22 mouse cellular contexts compared by ENCODE assay signal in the genomic region with DNA sequence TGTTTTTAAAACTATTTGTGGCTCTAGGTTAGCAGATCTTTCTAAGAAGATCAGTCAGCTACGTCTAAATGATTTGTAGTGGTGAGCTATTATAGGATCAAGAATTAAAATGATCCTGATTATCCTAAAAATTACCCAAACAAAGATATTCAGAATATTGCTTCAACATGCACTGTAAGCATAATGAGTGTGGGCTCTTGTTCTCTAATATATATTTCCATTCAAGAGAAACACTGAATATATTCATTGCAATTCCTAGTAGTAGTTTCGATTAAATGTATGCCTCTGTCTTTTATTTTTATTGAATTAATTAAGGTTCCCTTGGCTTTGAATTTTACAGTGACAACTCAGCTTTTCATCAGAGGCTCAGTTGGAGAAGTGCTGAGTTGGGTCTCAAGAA.
DNase-seq lines count a peak whose midpoint lies in the region; ATAC-seq and TF ChIP-seq lines count a peak whose summit lies in the region.
"Had no signal": no experiment of that assay in that cellular context is flagged by ENCODE, and none has a peak within 500 bp of the region (broad histone marks: within the 10 kb centered on the region; RNA-seq: fewer than 3 reads in every experiment).

No protein-coding gene starts in this region.

- peaks cover 8% of the 10 kb centered on the region for H3K4me1 ChIP-seq in forebrain, embryonic 13.5 days
- 0 out of 2 replicates have a peak, but pooled peaks cover 4% of the 10 kb centered on the region for H3K4me1 ChIP-seq in forebrain, embryonic 11.5 days (replicated peaks; ENCODE audit: control insufficient read depth, insufficient read depth, low read length)
- H3K4me1 ChIP-seq in forebrain, embryonic 15.5 days = peaks cover 13% of the 10 kb centered on the region; the same call in 1 of the 2 replicates
- H3K4me1 ChIP-seq in forebrain, embryonic 10.5 days = peaks cover 3% of the 10 kb centered on the region; the same call in 1 of the 2 replicates
- H3K4me1 ChIP-seq: embryonic facial prominence, embryonic 10.5 days; embryonic facial prominence, embryonic 12.5 days had no signal

- H3K36me3 ChIP-seq in forebrain, embryonic 13.5 days (ENCODE audit: poor library complexity, severe bottlenecking) = no peaks in the 10 kb centered on the region
- H3K36me3 ChIP-seq in forebrain, embryonic 11.5 days (ENCODE audit: control insufficient read depth, insufficient read depth, low read length) = no peaks in the 10 kb centered on the region
- no peaks in the 10 kb centered on the region for H3K36me3 ChIP-seq in forebrain, embryonic 15.5 days
- no peaks in the 10 kb centered on the region for H3K36me3 ChIP-seq in forebrain, embryonic 10.5 days (replicated peaks)
- H3K36me3 ChIP-seq: embryonic facial prominence, embryonic 10.5 days; embryonic facial prominence, embryonic 12.5 days; G1E had no signal

- ATAC-seq in forebrain, embryonic 13.5 days = peak; percentile 59; the same call in 1 of the 2 replicates
- no peak for ATAC-seq in forebrain, embryonic 11.5 days (replicated peaks; ENCODE audit: low FRiP score)
- peak; percentile 57 for ATAC-seq in forebrain, embryonic 15.5 days (replicated peaks)
- ATAC-seq: activated CD4-positive, CD25-positive, alpha-beta regulatory T cell, adult 4 months; CD4-positive, CD25-positive, alpha-beta regulatory T cell, adult 4 months; Patski had no signal

- 43% methylated on average over 2 of the region's 2 CpGs for WGBS in forebrain, embryonic 13.5 days
- 76% methylated on average over 2 of the region's 2 CpGs for WGBS in forebrain, embryonic 11.5 days
- WGBS in forebrain, embryonic 15.5 days = 33% methylated on average over 2 of the region's 2 CpGs
- WGBS in forebrain, embryonic 10.5 days = 85% methylated on average over 2 of the region's 2 CpGs

- no peaks in the 10 kb centered on the region for H3K27me3 ChIP-seq in forebrain, embryonic 13.5 days
- H3K27me3 ChIP-seq in forebrain, embryonic 11.5 days (ENCODE audit: control insufficient read depth, insufficient read depth, low read length) = no peaks in the 10 kb centered on the region
- no peaks in the 10 kb centered on the region for H3K27me3 ChIP-seq in forebrain, embryonic 15.5 days
- no peaks in the 10 kb centered on the region for H3K27me3 ChIP-seq in forebrain, embryonic 10.5 days (ENCODE audit: poor library complexity, severe bottlenecking)
- H3K27me3 ChIP-seq: CH12.LX; embryonic facial prominence, embryonic 12.5 days had no signal

- no peak for DNase-seq in forebrain, embryonic 11.5 days (ENCODE audit: low spot score)
- no peak for DNase-seq in forebrain, embryonic 10.5 days (ENCODE audit: extremely low spot score, low spot score)
- DNase-seq in layer of hippocampus, adult 2 months (ENCODE audit: low spot score in 2 of 2) = no peak
- no peak for DNase-seq in layer of hippocampus, postnatal 14 days (ENCODE audit: low spot score in 2 of 2)
- DNase-seq in brain, embryonic 14.5 days (ENCODE audit: low read depth) = peak; percentile 31
- DNase-seq: adrenal gland, adult 8-10 months; adrenal gland, postnatal 14 days; adrenal gland, postnatal 36 days; B cell, adult 2 months; cerebellum, adult 11-12 months; cerebellum, adult 2 months; cerebellum, adult 9-10 months; cerebellum, postnatal 25 days had no signal

- H3K9me3 ChIP-seq in forebrain, embryonic 13.5 days (replicated peaks) = no peaks in the 10 kb centered on the region
- no peaks in the 10 kb centered on the region for H3K9me3 ChIP-seq in forebrain, embryonic 11.5 days (ENCODE audit: control insufficient read depth, low read length)
- H3K9me3 ChIP-seq in forebrain, embryonic 15.5 days = no peaks in the 10 kb centered on the region
- no peaks in the 10 kb centered on the region for H3K9me3 ChIP-seq in forebrain, embryonic 10.5 days
- H3K9me3 ChIP-seq: embryonic facial prominence, embryonic 10.5 days; embryonic facial prominence, embryonic 12.5 days; G1E had no signal

- TF ChIP-seq POLR2A in brain, embryonic 14.5 days (IDR thresholded peaks at IDR 0.05; ENCODE audit: borderline replicate concordance, extremely low read depth, insufficient read depth, insufficient read length, poor library complexity, severe bottlenecking) = no peak

- H3K27ac ChIP-seq in forebrain, embryonic 13.5 days = peak overlapping the region; percentile 19; the same call in 1 of the 2 replicates
- no peak overlapping the region for H3K27ac ChIP-seq in forebrain, embryonic 11.5 days (ENCODE audit: low read depth, low read length)
- peak overlapping the region; percentile 59; the same call in 1 of the 2 replicates for H3K27ac ChIP-seq in forebrain, embryonic 15.5 days (replicated peaks)
- H3K27ac ChIP-seq in forebrain, embryonic 10.5 days = no peak overlapping the region
- H3K27ac ChIP-seq in layer of hippocampus, adult 2 months = peak overlapping the region; percentile 66
- H3K27ac ChIP-seq: embryonic facial prominence, embryonic 10.5 days; embryonic facial prominence, embryonic 12.5 days had no signal

- no peak for TF ChIP-seq CTCF in layer of hippocampus, adult 2 months (conservative IDR thresholded peaks at IDR 0.05)
- TF ChIP-seq CTCF in brain, embryonic 14.5 days (IDR thresholded peaks at IDR 0.05; ENCODE audit: borderline replicate concordance, extremely low read depth, insufficient read depth, insufficient read length) = no peak

- H3K4me3 ChIP-seq in forebrain, embryonic 13.5 days = no peak overlapping the region
- no peak overlapping the region for H3K4me3 ChIP-seq in forebrain, embryonic 11.5 days (ENCODE audit: low read depth, low read length)
- no peak overlapping the region for H3K4me3 ChIP-seq in forebrain, embryonic 15.5 days
- no peak overlapping the region for H3K4me3 ChIP-seq in forebrain, embryonic 10.5 days
- H3K4me3 ChIP-seq in layer of hippocampus, adult 2 months = no peak overlapping the region
- H3K4me3 ChIP-seq: embryonic facial prominence, embryonic 10.5 days; embryonic facial prominence, embryonic 12.5 days had no signal

- no peak overlapping the region for H3K9ac ChIP-seq in forebrain, embryonic 13.5 days
- no peak overlapping the region for H3K9ac ChIP-seq in forebrain, embryonic 11.5 days (ENCODE audit: low read length)
- H3K9ac ChIP-seq in forebrain, embryonic 15.5 days (replicated peaks) = no peak overlapping the region
- H3K9ac ChIP-seq: embryonic facial prominence, embryonic 12.5 days had no signal

- no peak overlapping the region for H3K4me2 ChIP-seq in forebrain, embryonic 13.5 days
- no peak overlapping the region for H3K4me2 ChIP-seq in forebrain, embryonic 11.5 days (ENCODE audit: low read depth, low read length, severe bottlenecking)
- H3K4me2 ChIP-seq in forebrain, embryonic 15.5 days (replicated peaks) = no peak overlapping the region
- H3K4me2 ChIP-seq: embryonic facial prominence, embryonic 12.5 days had no signal

Comparison
In these comparisons a context has a peak if more than half of its experiments do, and no peak if none do; other contexts are left out.
1. H3K27ac ChIP-seq: peak in forebrain, embryonic 13.5 days (single experiment), forebrain, embryonic 15.5 days (single experiment) and layer of hippocampus, adult 2 months (single experiment); none in forebrain, embryonic 11.5 days (single experiment) and forebrain, embryonic 10.5 days (single experiment).